Mouse (Mus musculus) gastrocnemius, postnatal 4 days (tissue): ENCODE results near the gene Ccdc88c. TPM values are rescaled to one million over a fixed set of nuclear protein-coding genes. Genes with fewer than 3 reads are reported as not detected.

Experiments
- DNase-seq, 2 experiments: peaks; one replicate each; pipeline ENCODE4 v3.0.0; 2021 to 2022; ENCODE audit warnings: low spot score in 2 of 2, mixed read lengths in 2 of 2
- long read RNA-seq, 2 experiments: library from polyadenylated mRNA; stranded (forward); transcript quantifications; one replicate each; pipeline ENCODE4 v2.0.0; 2021
- total RNA-seq, 2 experiments: library from RNA; stranded (reverse); gene quantifications; 2 replicates each; pipeline ENCODE4 v1.2.3; 2021

Gene Ccdc88c
- total RNA-seq, result 10 to 100 TPM; 51.1 to 57.3 TPM
- long read RNA-seq, experiment 1, partial matches to known transcripts, result 16 of 25 reads
- long read RNA-seq, experiment 1, other reads (novel, unspliced or antisense), result 6 of 25 reads
- long read RNA-seq, experiment 2, full-length matches to known transcripts, result 4 of 24 reads
- long read RNA-seq, experiment 2, partial matches to known transcripts, result 14 of 24 reads
- long read RNA-seq, experiment 2, other reads (novel, unspliced or antisense), result 6 of 24 reads

- DNase-seq, result peak; percentile 69 to 84
These were observed at the start of gene Ccdc88c for GRCm38 (mm10) chr12:101028954-101029731. Gene Ccdc88c, minus strand, starts transcription at chr12:101029056.

- DNase-seq, result no peak
These were observed 49.1 kb upstream of the Ccdc88c start for GRCm38 (mm10) chr12:101077955-101078354.

DNA sequence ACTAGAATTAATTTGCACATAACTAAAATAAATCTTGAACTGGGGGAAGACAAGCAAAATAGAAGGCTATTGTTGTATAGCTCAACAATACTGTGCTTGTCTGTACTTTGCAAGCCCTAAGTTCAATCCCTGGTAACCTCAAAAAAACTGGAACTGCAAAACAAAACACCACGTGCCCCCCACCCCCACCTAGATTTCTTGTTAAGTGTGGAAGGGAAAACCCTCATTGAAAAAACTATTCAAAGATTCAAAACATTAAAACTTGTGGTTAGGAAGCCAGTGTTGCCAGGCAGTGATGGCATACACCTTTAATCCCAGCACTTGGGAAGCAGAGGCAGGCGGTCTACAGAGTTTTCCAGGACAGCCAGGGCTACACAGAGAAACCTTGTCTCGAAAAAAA, 46.6 kb upstream of the Ccdc88c start:
- DNase-seq, result no peak

GRCm38 (mm10) chr12:101074821-101075429, 46.1 kb upstream of the Ccdc88c start:
- DNase-seq, result no peak

DNA sequence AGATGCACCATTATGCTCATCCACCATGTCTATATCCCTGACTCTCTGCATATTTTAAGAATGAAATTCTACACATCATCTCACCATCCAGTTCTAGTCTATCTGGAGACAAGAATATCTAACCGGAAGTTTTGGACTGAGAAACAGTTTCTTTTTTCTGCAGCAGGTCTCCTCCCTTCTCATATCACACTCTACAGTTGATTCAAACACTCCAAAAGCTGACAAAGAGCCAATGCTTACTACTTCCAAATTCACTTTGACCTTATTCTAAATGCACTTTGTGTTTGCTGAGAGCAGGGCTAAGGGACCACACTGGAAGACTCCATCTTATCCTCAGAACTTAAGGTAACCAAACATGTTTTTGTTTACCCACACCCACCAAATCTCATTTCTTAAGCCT, 41.0 kb upstream of the Ccdc88c start:
- DNase-seq, result no peak

DNA sequence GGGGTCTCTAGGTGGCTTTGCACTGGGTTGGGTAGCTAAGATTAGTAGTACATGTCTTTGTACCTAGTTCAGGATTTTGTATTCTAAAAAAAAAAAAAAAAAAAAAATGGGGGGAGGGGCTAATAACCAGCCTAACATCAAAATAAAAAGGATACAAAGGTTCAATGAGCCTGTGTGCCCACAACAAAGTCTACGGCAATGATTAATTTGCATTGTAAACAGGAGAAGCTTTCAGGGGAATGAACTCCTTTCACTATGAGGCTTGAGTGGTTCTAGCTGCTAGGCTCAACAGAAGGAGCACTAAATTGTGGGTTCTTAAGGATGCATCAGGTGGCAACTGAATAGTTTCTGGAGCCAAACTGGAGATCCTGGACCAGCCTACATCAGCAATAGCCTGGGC, 37.5 kb upstream of the Ccdc88c start:
- DNase-seq, result no peak

GRCm38 (mm10) chr12:101039956-101040355, 11.1 kb upstream of the Ccdc88c start:
- no peak for DNase-seq

- peak; percentile 34 to 49 for DNase-seq
These were observed 456 bp downstream of the Ccdc88c start for GRCm38 (mm10) chr12:101028247-101028953.

DNA sequence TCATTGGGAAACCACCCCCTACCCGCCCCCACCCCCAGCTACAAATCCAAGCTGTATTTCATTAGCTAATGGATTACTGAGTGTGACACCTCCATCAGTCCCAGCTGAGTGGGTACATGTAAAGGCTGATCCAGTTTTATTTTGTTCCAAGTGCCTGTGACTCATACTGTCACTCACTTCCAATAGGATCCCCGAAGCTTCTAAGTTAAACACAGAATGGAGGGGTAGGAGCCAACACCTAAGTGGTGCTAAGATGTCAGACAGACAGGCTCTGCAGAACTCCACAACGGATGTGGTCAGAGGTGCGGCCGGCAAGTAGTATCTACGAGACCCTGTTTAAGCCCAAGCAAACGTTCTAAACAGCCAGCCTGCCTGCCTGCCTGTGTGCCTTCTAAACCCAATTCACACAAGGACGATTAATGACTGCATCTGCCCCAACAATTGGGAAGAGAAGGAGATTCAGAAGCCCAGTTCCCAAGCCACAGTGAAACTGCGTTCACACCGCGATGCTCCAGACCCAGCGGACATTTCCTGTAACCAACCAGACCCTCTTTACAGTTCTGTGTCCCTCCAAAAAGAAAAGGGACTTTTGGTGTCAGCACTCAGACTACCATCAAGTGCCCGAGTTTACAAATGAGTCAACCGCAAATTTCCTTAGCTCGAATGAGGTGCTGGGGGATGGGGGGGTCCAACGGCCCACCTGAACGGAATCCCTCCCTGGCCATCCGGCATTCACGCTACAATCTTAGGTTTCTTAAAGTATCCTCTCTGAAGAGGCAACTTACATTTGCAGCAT, 1.2 kb downstream of the Ccdc88c start:
- DNase-seq, result no peak

DNA sequence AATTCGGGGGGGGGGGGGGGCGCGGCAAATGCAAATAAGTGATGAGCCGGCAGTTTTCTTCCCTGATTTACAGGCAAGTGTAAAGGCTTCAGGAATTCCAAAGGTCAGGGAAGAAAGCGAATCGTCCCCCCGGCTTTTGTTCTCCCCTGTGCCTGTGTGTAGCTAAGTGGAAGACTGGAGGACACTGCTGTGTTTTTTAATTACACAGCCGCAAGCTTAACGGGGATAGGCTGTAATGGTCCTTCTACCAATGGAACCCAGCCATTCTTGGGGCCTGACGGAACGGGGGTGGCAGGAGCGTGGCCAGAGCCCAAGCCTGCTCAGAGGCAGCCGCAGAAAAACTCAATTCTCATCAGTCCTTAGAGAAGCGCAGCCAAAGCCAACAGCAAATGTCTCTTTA, 1.9 kb downstream of the Ccdc88c start:
- DNase-seq, result no peak

GRCm38 (mm10) chr12:101026518-101026917, 2.3 kb downstream of the Ccdc88c start:
- DNase-seq, result no peak

DNA sequence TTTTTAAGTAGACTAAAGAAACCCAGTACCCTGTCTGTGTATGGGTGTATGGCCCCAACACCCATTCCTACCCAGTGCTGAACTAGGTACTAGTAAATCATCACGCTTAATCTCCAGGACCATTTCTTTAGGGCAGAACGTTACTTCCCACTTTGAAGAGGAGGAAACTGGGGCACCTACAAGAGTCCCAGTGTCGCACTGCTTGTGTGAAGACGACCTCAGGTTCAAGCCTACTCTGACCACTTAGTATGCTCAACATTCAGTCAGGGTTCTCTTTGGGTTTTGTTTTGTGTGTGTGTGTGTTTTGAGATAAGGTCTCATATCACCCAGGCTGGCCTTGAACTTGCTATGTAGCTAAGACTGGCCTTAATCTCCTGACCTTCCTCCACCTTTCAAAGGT, 2.8 kb downstream of the Ccdc88c start:
- DNase-seq, result no peak

- no peak for DNase-seq
These were observed 3.5 kb downstream of the Ccdc88c start for GRCm38 (mm10) chr12:101025379-101025778.

DNA sequence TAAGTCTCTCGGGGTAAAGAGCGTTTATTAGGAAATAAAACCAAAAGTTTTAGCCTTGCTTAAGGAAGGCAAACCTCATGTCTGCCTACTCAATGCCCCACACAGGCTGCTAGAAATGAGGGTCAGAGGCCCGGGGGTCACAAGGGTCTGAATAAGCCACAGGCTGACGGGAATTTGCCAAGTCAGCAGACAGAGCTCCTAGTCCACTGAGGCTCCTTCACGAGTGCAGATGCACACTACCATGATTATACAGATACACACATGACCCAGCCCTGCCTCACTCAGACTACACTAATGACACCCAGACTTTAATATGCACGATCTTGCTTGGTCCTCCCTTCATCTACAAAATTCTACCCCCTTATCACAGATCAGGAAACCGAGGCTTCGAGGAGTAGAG, 4.0 kb downstream of the Ccdc88c start:
- no peak for DNase-seq

DNA sequence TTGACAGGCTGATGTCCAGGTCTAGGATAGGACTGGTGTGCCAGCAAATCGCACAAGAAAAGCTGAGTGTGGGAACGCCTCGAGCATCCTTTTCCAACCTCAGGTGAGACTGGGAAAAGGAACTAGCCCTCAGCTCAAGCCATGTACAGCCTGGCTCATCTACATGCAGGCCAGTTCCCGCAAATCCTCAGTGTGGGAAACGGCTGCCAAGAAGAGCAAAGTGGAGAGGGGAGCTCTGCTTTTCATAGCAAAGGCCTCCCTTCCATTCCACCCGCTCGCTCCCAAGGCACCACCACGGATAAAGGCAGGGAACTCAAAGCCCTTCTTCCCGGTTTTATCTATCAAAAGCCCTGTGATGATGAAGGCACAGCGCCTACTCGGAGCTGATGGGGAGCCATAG, 5.7 kb downstream of the Ccdc88c start:
- no peak for DNase-seq

DNA sequence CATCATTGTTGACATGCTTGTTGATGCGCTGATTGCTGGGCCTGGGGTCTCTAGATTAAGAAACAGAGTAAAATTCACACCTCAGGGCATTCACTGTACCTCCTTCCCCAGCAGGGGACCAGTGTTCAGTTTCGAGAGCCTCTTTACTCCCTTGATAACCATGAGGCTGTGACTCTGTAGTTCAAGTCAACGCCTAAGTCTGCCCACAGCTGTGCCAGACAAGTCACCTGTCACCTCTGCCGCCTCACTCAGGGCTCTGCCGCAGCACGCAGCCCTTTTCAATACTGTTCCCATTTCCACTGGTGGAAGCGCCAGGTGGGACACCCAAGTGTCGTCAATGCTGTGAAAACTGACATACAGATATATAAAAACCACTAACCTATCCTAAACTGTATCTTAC, 6.5 kb downstream of the Ccdc88c start:
- no peak for DNase-seq

- DNase-seq, result no peak
These were observed 7.2 kb downstream of the Ccdc88c start for GRCm38 (mm10) chr12:101021484-101022226.

DNA sequence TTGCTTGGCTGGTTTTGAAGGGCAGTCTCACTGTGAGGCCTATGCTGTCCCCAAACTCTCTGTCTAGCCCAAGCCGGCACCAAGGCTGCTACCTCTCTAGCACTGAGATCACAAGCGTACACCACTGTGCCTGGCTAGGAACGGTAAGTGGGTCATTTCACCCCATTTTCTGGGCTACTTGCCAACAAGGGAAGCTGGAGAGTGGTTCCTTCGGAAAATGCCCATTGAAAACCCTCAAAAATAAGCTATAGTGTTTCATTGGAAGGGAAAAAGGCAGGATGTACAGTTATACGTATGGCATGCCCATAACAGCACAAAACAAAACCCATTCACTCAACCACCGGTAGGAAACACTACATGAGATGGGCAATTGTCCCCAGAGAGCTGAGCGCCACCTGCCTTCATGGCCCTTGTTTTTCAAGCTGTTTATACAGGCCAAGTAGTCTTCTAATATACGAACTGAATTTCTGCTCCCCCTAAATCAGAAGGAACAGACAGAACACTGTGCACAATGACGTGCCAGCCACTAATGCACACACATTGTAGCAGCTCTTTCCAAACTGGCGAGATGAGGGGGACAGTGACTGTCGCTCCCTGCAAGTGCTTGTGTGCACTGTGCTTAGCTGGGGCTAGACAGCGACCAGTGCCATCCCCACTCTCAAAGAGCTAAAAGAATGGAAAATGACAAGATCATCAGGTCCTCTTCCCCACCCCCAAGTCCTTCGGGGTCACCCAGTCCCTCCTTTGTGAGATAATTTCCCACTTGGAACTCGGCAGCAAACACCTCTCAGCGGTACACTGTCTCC, 8.4 kb downstream of the Ccdc88c start:
- no peak for DNase-seq

DNA sequence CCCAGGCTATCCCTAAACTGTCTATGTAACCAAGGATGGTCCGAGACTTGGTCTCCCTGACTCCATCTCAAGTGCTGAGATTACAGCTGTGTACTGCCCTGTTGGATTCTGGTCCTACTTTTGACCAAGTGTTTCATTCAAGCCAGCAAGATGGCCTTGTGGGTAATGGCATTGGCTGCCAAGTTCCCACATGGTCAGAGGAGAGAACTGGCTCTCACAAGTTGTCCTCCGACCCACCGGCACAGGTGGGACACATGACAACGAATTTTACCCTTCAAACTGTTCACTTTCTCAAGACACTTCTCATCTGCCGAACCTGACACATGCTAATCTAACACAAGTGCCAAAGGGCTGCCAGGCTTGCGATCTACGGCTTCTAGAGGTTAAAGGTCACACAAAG, 9.4 kb downstream of the Ccdc88c start:
- DNase-seq, result no peak
